Mouse (Mus musculus): ENCODE data around the gene Tunar.

- no peak for TF ChIP-seq TAL1 (conservative IDR thresholded peaks at IDR 0.05; ENCODE audit: low read depth, low read length)
- no peak for TF ChIP-seq CTCF (IDR thresholded peaks at IDR 0.05; ENCODE audit: low read depth, low read length)
- no peak for TF ChIP-seq POLR2AphosphoS5 (IDR thresholded peaks at IDR 0.05; ENCODE audit: insufficient replicate concordance, low read depth, low read length)
- TF ChIP-seq GATA2 (IDR thresholded peaks at IDR 0.05; ENCODE audit: borderline replicate concordance, low read depth, low read length), result no peak
- no peak for TF ChIP-seq GATA1 (IDR thresholded peaks at IDR 0.05; ENCODE audit: borderline replicate concordance, low read length)
These were observed 30.0 kb downstream of the Tunar start for GRCm38 (mm10) chr12:105363648-105364047.

All from G1E (cell line).